Mouse (Mus musculus) hindbrain, embryonic 15.5 days (tissue): ENCODE data around the gene Dydc2. TPM values are rescaled to one million over a fixed set of nuclear protein-coding genes. Genes with fewer than 3 reads are reported as not detected.

ENCODE experiments used
- ATAC-seq: fragments of 200-750 bp; cut with Nextera tagmentation; 2 replicates; pipeline ENCODE4 v1.8.0; 2017; ENCODE audit warnings: low read depth, moderate number of reproducible peaks, moderate TSS enrichment; ENCODE audit not compliant: low FRiP score
- H3K27ac ChIP-seq: fragments of 300-500 bp; sonication (generic); replicated peaks from 2 replicates; pipeline ENCODE4 v1.5.1; 2015; ENCODE audit warnings: mild to moderate bottlenecking, inconsistent platforms
- H3K27me3 ChIP-seq: fragments of 300-500 bp; sonication (generic); 2 replicates; pipeline ENCODE4 v1.6.1; 2015; ENCODE audit warnings: control low read depth, inconsistent platforms
- H3K36me3 ChIP-seq: fragments of 300-500 bp; sonication (generic); 2 replicates; pipeline ENCODE4 v1.6.1; 2015; ENCODE audit warnings: control low read depth, inconsistent platforms
- H3K4me1 ChIP-seq: fragments of 300-500 bp; sonication (generic); replicated peaks from 2 replicates; pipeline ENCODE4 v1.6.1; 2015; ENCODE audit warnings: control low read depth, inconsistent platforms
- H3K4me2 ChIP-seq: fragments of 300-500 bp; sonication (generic); 2 replicates; pipeline ENCODE4 v1.6.1; 2015; ENCODE audit warnings: moderate library complexity, mild to moderate bottlenecking, inconsistent platforms
- H3K4me3 ChIP-seq: fragments of 300-500 bp; sonication (generic); 2 replicates; pipeline ENCODE4 v1.5.1; 2015; ENCODE audit warnings: mild to moderate bottlenecking, inconsistent platforms
- H3K9ac ChIP-seq: fragments of 300-500 bp; sonication (generic); 2 replicates; pipeline ENCODE4 v1.6.1; 2015; ENCODE audit warnings: inconsistent platforms
- H3K9me3 ChIP-seq: fragments of 300-500 bp; sonication (generic); 2 replicates; pipeline ENCODE4 v1.6.1; 2016; ENCODE audit warnings: control low read depth, inconsistent platforms
- WGBS: fragments of 180-500 bp; shearing (Covaris S2); methylation state at CpG from one replicate; pipeline ENCODE4 v1.1.7; 2015; 5-methylcytosine and 5-hydroxymethylcytosine counted together
- polyA plus RNA-seq: library from polyadenylated mRNA; unstranded; fragments of >200 nt; fragmentation: Nextera tagmentation; extraction: Ambion mirVana; gene quantifications from 2 replicates; pipeline ENCODE4 v1.2.1, GENCODE M21; 2015

Gene Dydc2
- polyA plus RNA-seq, 1 experiment from 2014 or later = 1.5 TPM

- Histone ChIP-seq H3K4me3 (no peak overlapping the region), H3K9me3 (no peaks in the 10 kb centered on the region), H3K9ac (no peak overlapping the region), H3K4me1 (no peaks in the 10 kb centered on the region), H3K4me2 (no peak overlapping the region), H3K36me3 (no peaks in the 10 kb centered on the region), H3K27ac (no peak overlapping the region), H3K27me3 (no peaks in the 10 kb centered on the region)
- ATAC-seq = 0 out of 2 replicates have a peak, but pooled peaks have one; percentile 27
- WGBS = 56% methylated on average over 13 of the region's 13 CpGs
Observed at GRCm38 (mm10) chr14:41033135-41034110, 35.6 kb downstream of the Dydc2 start.

- H3K4me1 ChIP-seq = no peaks in the 10 kb centered on the region
- H3K4me3 ChIP-seq = no peak overlapping the region
- H3K27me3 ChIP-seq = no peaks in the 10 kb centered on the region
- WGBS = 88% methylated on average over 6 of the region's 6 CpGs
- no peak for ATAC-seq
- H3K9ac ChIP-seq = no peak overlapping the region
- no peaks in the 10 kb centered on the region for H3K36me3 ChIP-seq
- no peak overlapping the region for H3K4me2 ChIP-seq
- H3K27ac ChIP-seq = no peak overlapping the region
- H3K9me3 ChIP-seq = no peaks in the 10 kb centered on the region
Observed at GRCm38 (mm10) chr14:41030989-41031513, 38.0 kb downstream of the Dydc2 start.

- ATAC-seq = no peak
- Histone ChIP-seq H3K9ac (no peak overlapping the region), H3K4me1 (no peaks in the 10 kb centered on the region), H3K27ac (no peak overlapping the region), H3K4me2 (no peak overlapping the region), H3K36me3 (no peaks in the 10 kb centered on the region), H3K4me3 (no peak overlapping the region), H3K9me3 (no peaks in the 10 kb centered on the region), H3K27me3 (no peaks in the 10 kb centered on the region)
- 85% methylated on average over 4 of the region's 4 CpGs for WGBS
Observed at GRCm38 (mm10) chr14:41029303-41029702, 39.7 kb downstream of the Dydc2 start.

- H3K27me3 ChIP-seq = no peaks in the 10 kb centered on the region
- H3K4me3 ChIP-seq = no peak overlapping the region
- H3K27ac ChIP-seq = no peak overlapping the region
- no peak overlapping the region for H3K4me2 ChIP-seq
- H3K4me1 ChIP-seq = no peaks in the 10 kb centered on the region
- H3K9ac ChIP-seq = no peak overlapping the region
- 85% methylated on average over 7 of the region's 7 CpGs for WGBS
- H3K36me3 ChIP-seq = no peaks in the 10 kb centered on the region
- H3K9me3 ChIP-seq = no peaks in the 10 kb centered on the region
- ATAC-seq = no peak
Observed at GRCm38 (mm10) chr14:41025594-41026284, 43.3 kb downstream of the Dydc2 start.

- 93% methylated on average over 2 of the region's 2 CpGs for WGBS
- Histone ChIP-seq H3K27ac (no peak overlapping the region), H3K9ac (no peak overlapping the region), H3K4me3 (no peak overlapping the region), H3K27me3 (no peaks in the 10 kb centered on the region), H3K4me1 (no peaks in the 10 kb centered on the region), H3K36me3 (no peaks in the 10 kb centered on the region), H3K4me2 (no peak overlapping the region), H3K9me3 (no peaks in the 10 kb centered on the region)
- no peak for ATAC-seq
Observed at GRCm38 (mm10) chr14:41025087-41025486, 43.9 kb downstream of the Dydc2 start.

GRCm38 (mm10) chr14:41021246-41021645 is 47.8 kb downstream of the Dydc2 start:
- Histone ChIP-seq H3K9ac (no peak overlapping the region), H3K4me1 (no peaks in the 10 kb centered on the region), H3K27ac (no peak overlapping the region), H3K4me3 (no peak overlapping the region), H3K27me3 (no peaks in the 10 kb centered on the region), H3K9me3 (no peaks in the 10 kb centered on the region), H3K4me2 (no peak overlapping the region), H3K36me3 (no peaks in the 10 kb centered on the region)
- 92% methylated on average over 3 of the region's 3 CpGs for WGBS
- no peak for ATAC-seq

- no peaks in the 10 kb centered on the region for H3K36me3 ChIP-seq
- ATAC-seq = no peak
- 78% methylated on average over 5 of the region's 5 CpGs for WGBS
- H3K4me2 ChIP-seq = no peak overlapping the region
- H3K27ac ChIP-seq = no peak overlapping the region
- H3K9ac ChIP-seq = no peak overlapping the region
- H3K9me3 ChIP-seq = no peaks in the 10 kb centered on the region
- peaks cover 16% of the 10 kb centered on the region for H3K4me1 ChIP-seq
- H3K27me3 ChIP-seq = no peaks in the 10 kb centered on the region
- no peak overlapping the region for H3K4me3 ChIP-seq
Observed at GRCm38 (mm10) chr14:41017460-41017859, 51.5 kb downstream of the Dydc2 start.

GRCm38 (mm10) chr14:41014701-41015240 is 54.2 kb downstream of the Dydc2 start:
- no peak overlapping the region for H3K9ac ChIP-seq
- no peaks in the 10 kb centered on the region for H3K27me3 ChIP-seq
- WGBS = 86% methylated on average over 5 of the region's 5 CpGs
- no peak overlapping the region for H3K4me3 ChIP-seq
- no peaks in the 10 kb centered on the region for H3K9me3 ChIP-seq
- H3K4me1 ChIP-seq = peaks cover 19% of the 10 kb centered on the region
- no peaks in the 10 kb centered on the region for H3K36me3 ChIP-seq
- ATAC-seq = no peak
- H3K4me2 ChIP-seq = peak overlapping the region; percentile 82; the same call in 1 of the 2 replicates
- H3K27ac ChIP-seq = no peak overlapping the region

GRCm38 (mm10) chr14:41013630-41014613 is 55.1 kb downstream of the Dydc2 start, which contains the start of gene Fam213a:
Gene Fam213a (minus strand): TSS chr14:41013788.
- 3% methylated on average over 32 of the region's 32 CpGs for WGBS
- Histone ChIP-seq H3K27ac (peak within 1 kb of the TSS; percentile 90), H3K36me3 (no peaks in the 10 kb centered on the region), H3K27me3 (no peaks in the 10 kb centered on the region), H3K4me1 (peaks cover 19% of the 10 kb centered on the region), H3K9me3 (no peaks in the 10 kb centered on the region), H3K4me3 (peak within 1 kb of the TSS; percentile 71), H3K4me2 (peak within 1 kb of the TSS; percentile 82), H3K9ac (peak within 1 kb of the TSS; percentile 86)
- peak; percentile 99 for ATAC-seq

- peak overlapping the region; percentile 82 for H3K4me2 ChIP-seq
- no peaks in the 10 kb centered on the region for H3K9me3 ChIP-seq
- H3K4me1 ChIP-seq = peaks cover 19% of the 10 kb centered on the region
- no peaks in the 10 kb centered on the region for H3K27me3 ChIP-seq
- H3K36me3 ChIP-seq = no peaks in the 10 kb centered on the region
- 23% methylated on average over 9 of the region's 9 CpGs for WGBS
- 0 out of 2 replicates have a peak, but pooled peaks have one; percentile 0 for ATAC-seq
- peak overlapping the region; percentile 86 for H3K9ac ChIP-seq
- peak overlapping the region; percentile 71 for H3K4me3 ChIP-seq
- peak overlapping the region; percentile 90 for H3K27ac ChIP-seq
Observed at GRCm38 (mm10) chr14:41013143-41013542, 55.9 kb downstream of the Dydc2 start.

GRCm38 (mm10) chr14:41011916-41012315 is 57.1 kb downstream of the Dydc2 start:
- Histone ChIP-seq H3K36me3 (no peaks in the 10 kb centered on the region), H3K27me3 (no peaks in the 10 kb centered on the region), H3K9ac (no peak overlapping the region), H3K27ac (no peak overlapping the region), H3K4me3 (no peak overlapping the region), H3K4me1 (peaks cover 19% of the 10 kb centered on the region), H3K9me3 (no peaks in the 10 kb centered on the region), H3K4me2 (no peak overlapping the region)
- WGBS = 89% methylated on average over 3 of the region's 3 CpGs
- ATAC-seq = no peak
